Mouse (Mus musculus): ENCODE measurements around the gene Gga2.

GRCm38 (mm10) chr7:121963883-121964398, 57.1 kb downstream of the Gga2 start:
- TF ChIP-seq EP300 (IDR thresholded peaks at IDR 0.05; ENCODE audit: low read depth in 1 of 2, low read length in 2 of 2) (no peak), MXI1 (IDR thresholded peaks at IDR 0.05; ENCODE audit: low read depth, low read length) (no peak), MAZ (IDR thresholded peaks at IDR 0.05; ENCODE audit: low read depth, low read length) (no peak), MAFK (IDR thresholded peaks at IDR 0.05; ENCODE audit: borderline replicate concordance, low read depth, low read length) (no peak), GATA1 (IDR thresholded peaks at IDR 0.05; ENCODE audit: low read depth, low read length) (no peak)

Measured in MEL (cell line).